Mouse (Mus musculus): Measurements from ENCODE around the gene Amz1.

Gene Amz1

GRCm38 (mm10) chr5:140723822-140724221, at the start of gene Amz1:
Gene Amz1 (plus strand): TSS chr5:140724127.
- DNase-seq (ENCODE audit: low spot score): no peak

- DNase-seq (ENCODE audit: low spot score): no peak
Measured at GRCm38 (mm10) chr5:140675079-140675478, 48.8 kb upstream of the Amz1 start.

GRCm38 (mm10) chr5:140675640-140676039, 48.3 kb upstream of the Amz1 start:
- no peak for DNase-seq (ENCODE audit: low spot score)

GRCm38 (mm10) chr5:140677137-140677536, 46.8 kb upstream of the Amz1 start:
- no peak for DNase-seq (ENCODE audit: low spot score)

- DNase-seq (ENCODE audit: low spot score): no peak
Measured at GRCm38 (mm10) chr5:140680051-140680450, 43.9 kb upstream of the Amz1 start.

GRCm38 (mm10) chr5:140680950-140681349, 43.0 kb upstream of the Amz1 start:
- DNase-seq (ENCODE audit: low spot score): no peak

- no peak for DNase-seq (ENCODE audit: low spot score)
Measured at GRCm38 (mm10) chr5:140682113-140682512, 41.8 kb upstream of the Amz1 start.

GRCm38 (mm10) chr5:140684343-140685148, 39.4 kb upstream of the Amz1 start:
- DNase-seq (ENCODE audit: low spot score): no peak

- no peak for DNase-seq (ENCODE audit: low spot score)
Measured at GRCm38 (mm10) chr5:140688434-140688833, 35.5 kb upstream of the Amz1 start.

- no peak for DNase-seq (ENCODE audit: low spot score)
Measured at GRCm38 (mm10) chr5:140695987-140696386, 27.9 kb upstream of the Amz1 start.

GRCm38 (mm10) chr5:140699776-140700175, 24.2 kb upstream of the Amz1 start:
- DNase-seq (ENCODE audit: low spot score): no peak

- no peak for DNase-seq (ENCODE audit: low spot score)
Measured at GRCm38 (mm10) chr5:140701661-140702060, 22.3 kb upstream of the Amz1 start.

- peak; percentile 74 for DNase-seq (ENCODE audit: low spot score)
Measured at GRCm38 (mm10) chr5:140702103-140702513, 21.8 kb upstream of the Amz1 start, which contains the start of gene Iqce. Gene Iqce (minus strand): TSS chr5:140702378.

- peak; percentile 11 for DNase-seq (ENCODE audit: low spot score)
Measured at GRCm38 (mm10) chr5:140702618-140703175, 21.2 kb upstream of the Amz1 start.

- DNase-seq (ENCODE audit: low spot score): peak; percentile 37
Measured at GRCm38 (mm10) chr5:140703480-140704377, 20.2 kb upstream of the Amz1 start.

GRCm38 (mm10) chr5:140704378-140705251, 19.3 kb upstream of the Amz1 start, which contains the start of gene Brat1:
Gene Brat1 (plus strand): TSS chr5:140705011.
- peak; percentile 100 for DNase-seq (ENCODE audit: low spot score)

GRCm38 (mm10) chr5:140705501-140706171, 18.3 kb upstream of the Amz1 start:
- peak; percentile 13 for DNase-seq (ENCODE audit: low spot score)

GRCm38 (mm10) chr5:140710315-140710714, 13.6 kb upstream of the Amz1 start:
- DNase-seq (ENCODE audit: low spot score): no peak

GRCm38 (mm10) chr5:140711040-140711439, 12.9 kb upstream of the Amz1 start:
- DNase-seq (ENCODE audit: low spot score): no peak

GRCm38 (mm10) chr5:140720773-140721172, 3.2 kb upstream of the Amz1 start:
- DNase-seq (ENCODE audit: low spot score): no peak

GRCm38 (mm10) chr5:140722121-140722520, 1.8 kb upstream of the Amz1 start:
- DNase-seq (ENCODE audit: low spot score): no peak
